Mouse (Mus musculus): Measurements from ENCODE around the gene Tubb4b. TPM values are rescaled to one million over a fixed set of nuclear protein-coding genes. Genes with fewer than 3 reads are reported as not detected.

Tubb4b gene
- polyA plus RNA-seq, 1 experiment from 2014 or later, result 528 TPM

DNA sequence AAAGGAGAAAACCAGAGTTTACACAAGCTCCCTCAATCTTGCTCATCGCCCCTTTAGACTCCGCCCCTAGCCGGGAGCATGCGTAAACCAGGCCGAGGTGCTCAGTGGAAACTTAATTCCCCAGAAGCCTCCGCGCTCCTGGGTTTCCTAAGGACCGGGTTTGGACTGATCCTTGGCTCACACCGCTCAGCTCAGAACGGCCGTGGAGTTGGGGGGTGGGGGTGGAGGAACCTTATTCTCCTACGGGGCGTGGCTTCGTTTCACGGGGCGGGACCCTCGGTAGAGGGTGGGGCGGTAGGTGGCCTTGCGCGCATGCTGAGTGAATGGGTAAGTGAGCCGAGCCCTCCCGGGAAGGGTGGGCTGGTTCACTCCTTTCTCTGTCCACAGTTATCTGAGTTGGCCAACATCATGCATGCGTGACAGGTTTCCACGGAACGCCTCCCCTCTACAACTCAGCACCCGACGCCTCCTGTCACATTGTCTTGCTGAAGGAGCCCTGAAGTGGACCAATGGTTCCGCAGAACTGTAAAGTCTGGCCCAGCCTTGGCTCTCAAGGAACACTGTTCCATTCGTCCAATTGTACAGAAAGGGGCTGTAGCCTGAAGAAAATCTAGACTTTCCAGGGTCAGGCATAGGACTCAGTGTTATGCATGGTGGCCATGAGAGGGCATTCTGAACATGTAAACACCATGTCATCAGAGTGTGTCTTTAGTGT, 16.4 kb upstream of the Tubb4b start:
- H3K4me1 ChIP-seq (ENCODE audit: control insufficient read depth, insufficient read depth, low read length), result peaks cover 18% of the 10 kb centered on the region
- peak; percentile 75 for DNase-seq (ENCODE audit: low spot score)
- ATAC-seq (ENCODE audit: insufficient read depth, low FRiP score, low TSS enrichment), result peak; percentile 70

DNA sequence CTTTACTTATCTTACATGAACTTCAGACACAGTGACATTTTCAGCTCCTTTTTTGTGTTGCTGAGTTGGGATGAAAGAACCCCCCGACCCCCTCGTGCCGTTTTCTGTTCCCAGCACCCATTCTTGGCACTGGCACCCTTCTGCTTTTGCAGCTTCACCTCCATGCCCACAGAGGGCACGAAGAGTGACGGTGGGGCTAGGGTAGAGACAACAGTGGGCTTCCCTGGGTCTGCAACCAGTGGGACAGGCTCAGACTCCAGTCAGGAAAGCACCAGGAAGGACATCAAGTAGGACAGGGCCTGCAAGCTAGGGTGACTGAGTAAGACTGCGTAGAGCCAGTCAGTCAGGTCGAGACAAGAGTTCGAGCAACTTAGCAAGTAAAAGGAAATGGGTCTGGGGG, 15.8 kb upstream of the Tubb4b start:
- Histone ChIP-seq H3K4me1 (ENCODE audit: control insufficient read depth, insufficient read depth, low read length) (peaks cover 18% of the 10 kb centered on the region), H3K36me3 (ENCODE audit: control insufficient read depth, insufficient read depth, low read length) (no peaks in the 10 kb centered on the region), H3K9me3 (ENCODE audit: control insufficient read depth, low read length) (no peaks in the 10 kb centered on the region), H3K27ac (ENCODE audit: low read depth, low read length) (no peak overlapping the region), H3K4me3 (ENCODE audit: low read depth, low read length) (no peak overlapping the region), H3K27me3 (ENCODE audit: control insufficient read depth, insufficient read depth, low read length) (peaks cover 19% of the 10 kb centered on the region), H3K4me2 (ENCODE audit: low read depth) (peak overlapping the region; percentile 98), H3K9ac (ENCODE audit: low read length) (no peak overlapping the region)
- WGBS, result 51% methylated on average over 8 of the region's 8 CpGs
- ATAC-seq (ENCODE audit: insufficient read depth, low FRiP score, low TSS enrichment) (0 out of 2 replicates have a peak, but pooled peaks have one; percentile 1), DNase-seq (ENCODE audit: low spot score) (no peak)

More for the DNA sequence above, 16.4 kb upstream of the Tubb4b start:
- Histone ChIP-seq H3K27ac (ENCODE audit: low read depth, low read length) (0 out of 2 replicates have a peak overlapping the region, but pooled peaks have one; percentile 3), H3K9ac (ENCODE audit: low read length) (peak overlapping the region; percentile 44), H3K27me3 (ENCODE audit: control insufficient read depth, insufficient read depth, low read length) (peaks cover 19% of the 10 kb centered on the region), H3K4me2 (ENCODE audit: low read depth) (peak overlapping the region; percentile 98), H3K4me3 (ENCODE audit: low read depth, low read length) (peak overlapping the region; percentile 37), H3K9me3 (ENCODE audit: control insufficient read depth, low read length) (no peaks in the 10 kb centered on the region), H3K36me3 (ENCODE audit: control insufficient read depth, insufficient read depth, low read length) (no peaks in the 10 kb centered on the region)
- WGBS, result under 1% methylated on average over 29 of the region's 29 CpGs

DNA sequence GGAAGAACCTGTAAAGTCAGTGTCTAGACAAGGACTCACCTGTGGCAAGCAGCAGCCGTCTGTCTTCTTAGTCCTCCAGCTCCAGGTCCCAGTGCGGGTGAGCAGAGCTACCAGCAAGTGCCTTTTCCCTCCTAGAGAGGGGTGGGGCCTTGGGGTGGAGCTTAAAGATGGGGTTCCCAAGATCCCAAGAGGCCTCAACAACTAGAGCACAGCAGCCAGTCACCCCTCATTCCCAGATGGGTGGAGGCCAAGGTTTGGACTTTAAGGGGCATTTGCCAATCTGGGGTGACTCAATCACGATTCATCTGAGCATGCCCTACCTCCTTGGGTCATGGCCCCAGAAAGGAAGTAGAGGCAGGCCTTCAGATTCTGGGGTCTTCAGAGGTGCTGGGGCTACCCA, 15.3 kb upstream of the Tubb4b start:
- DNase-seq (ENCODE audit: low spot score), result no peak
- peaks cover 19% of the 10 kb centered on the region for H3K27me3 ChIP-seq (ENCODE audit: control insufficient read depth, insufficient read depth, low read length)
- H3K4me3 ChIP-seq (ENCODE audit: low read depth, low read length), result no peak overlapping the region
- no peak for ATAC-seq (ENCODE audit: insufficient read depth, low FRiP score, low TSS enrichment)
- no peak overlapping the region for H3K27ac ChIP-seq (ENCODE audit: low read depth, low read length)
- no peak overlapping the region for H3K4me2 ChIP-seq (ENCODE audit: low read depth)
- H3K9me3 ChIP-seq (ENCODE audit: control insufficient read depth, low read length), result no peaks in the 10 kb centered on the region
- H3K36me3 ChIP-seq (ENCODE audit: control insufficient read depth, insufficient read depth, low read length), result no peaks in the 10 kb centered on the region
- H3K9ac ChIP-seq (ENCODE audit: low read length), result no peak overlapping the region
- WGBS, result 79% methylated on average over 3 of the region's 3 CpGs
- H3K4me1 ChIP-seq (ENCODE audit: control insufficient read depth, insufficient read depth, low read length), result peaks cover 18% of the 10 kb centered on the region

DNA sequence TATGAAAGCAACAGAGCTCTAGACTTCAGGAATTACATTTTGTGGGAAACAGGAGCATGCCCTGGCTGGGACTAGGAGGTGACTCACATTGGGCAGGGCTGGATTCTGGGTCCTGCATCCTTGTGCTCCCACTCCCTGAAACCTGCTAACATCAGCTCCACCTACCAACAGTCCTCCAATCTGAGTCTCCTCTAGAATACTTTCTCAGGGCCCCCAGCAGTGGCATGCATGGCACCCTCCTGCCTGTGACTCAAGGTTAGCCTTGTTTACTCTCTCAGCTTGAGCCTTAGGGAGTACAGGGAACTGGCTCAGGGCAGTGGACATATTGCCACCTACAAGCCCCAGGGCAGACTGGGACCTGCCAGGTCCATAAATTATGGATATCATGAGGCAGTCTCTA, 13.6 kb upstream of the Tubb4b start:
- H3K4me2 ChIP-seq (ENCODE audit: low read depth), result no peak overlapping the region
- no peaks in the 10 kb centered on the region for H3K9me3 ChIP-seq (ENCODE audit: control insufficient read depth, low read length)
- no peak overlapping the region for H3K27ac ChIP-seq (ENCODE audit: low read depth, low read length)
- ATAC-seq (ENCODE audit: insufficient read depth, low FRiP score, low TSS enrichment), result no peak
- peaks cover 18% of the 10 kb centered on the region for H3K4me1 ChIP-seq (ENCODE audit: control insufficient read depth, insufficient read depth, low read length)
- no peak overlapping the region for H3K4me3 ChIP-seq (ENCODE audit: low read depth, low read length)
- no peaks in the 10 kb centered on the region for H3K36me3 ChIP-seq (ENCODE audit: control insufficient read depth, insufficient read depth, low read length)
- H3K27me3 ChIP-seq (ENCODE audit: control insufficient read depth, insufficient read depth, low read length), result peaks cover 19% of the 10 kb centered on the region
- H3K9ac ChIP-seq (ENCODE audit: low read length), result no peak overlapping the region
- no peak for DNase-seq (ENCODE audit: low spot score)

DNA sequence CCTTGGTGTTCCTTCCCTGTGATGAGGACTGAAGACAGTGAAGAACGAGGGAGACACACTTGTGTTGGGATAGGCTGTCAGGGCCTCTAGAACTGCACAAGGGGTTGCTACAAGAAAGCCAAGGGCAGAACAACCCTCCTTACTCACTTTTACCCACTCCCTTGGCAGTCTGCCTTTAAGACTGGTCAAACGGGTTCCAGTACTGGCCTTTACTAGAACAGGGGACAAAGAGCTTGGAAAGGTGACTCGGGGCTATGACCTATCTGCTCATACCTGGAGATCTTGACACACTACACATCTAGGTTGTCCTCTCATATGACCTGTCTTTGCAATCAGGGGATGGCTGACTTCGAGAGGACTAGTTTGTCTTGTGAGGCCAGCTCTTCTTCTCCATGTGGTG, 13.0 kb upstream of the Tubb4b start:
- no peak overlapping the region for H3K9ac ChIP-seq (ENCODE audit: low read length)
- DNase-seq (ENCODE audit: low spot score), result no peak
- WGBS, result 71% methylated on average over 4 of the region's 4 CpGs
- H3K4me2 ChIP-seq (ENCODE audit: low read depth), result no peak overlapping the region
- no peak overlapping the region for H3K4me3 ChIP-seq (ENCODE audit: low read depth, low read length)
- H3K27ac ChIP-seq (ENCODE audit: low read depth, low read length), result no peak overlapping the region
- no peaks in the 10 kb centered on the region for H3K9me3 ChIP-seq (ENCODE audit: control insufficient read depth, low read length)
- no peak for ATAC-seq (ENCODE audit: insufficient read depth, low FRiP score, low TSS enrichment)
- peaks cover 14% of the 10 kb centered on the region for H3K27me3 ChIP-seq (ENCODE audit: control insufficient read depth, insufficient read depth, low read length)
- H3K4me1 ChIP-seq (ENCODE audit: control insufficient read depth, insufficient read depth, low read length), result peaks cover 14% of the 10 kb centered on the region
- no peaks in the 10 kb centered on the region for H3K36me3 ChIP-seq (ENCODE audit: control insufficient read depth, insufficient read depth, low read length)

DNA sequence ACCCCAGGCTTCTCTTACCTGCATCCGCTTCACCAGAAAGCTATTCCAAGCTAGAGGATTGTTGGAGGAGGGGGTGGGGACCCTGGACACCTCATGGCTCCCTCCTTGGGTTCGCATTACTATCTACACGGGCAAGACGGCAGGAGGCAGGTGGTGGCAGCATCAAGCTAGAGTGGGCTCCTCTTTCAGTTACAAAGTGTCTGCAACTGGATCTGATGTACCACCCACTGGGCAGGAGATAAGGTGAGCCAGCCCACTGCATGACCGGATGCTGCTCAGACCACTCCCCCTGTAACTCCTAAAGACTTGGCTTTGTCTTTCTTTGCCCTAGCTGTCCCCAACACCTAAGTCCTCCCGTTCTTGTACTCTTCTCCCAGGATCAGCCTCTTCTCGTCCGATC, 12.1 kb upstream of the Tubb4b start, which contains the start of gene Rnf224:
TSS of gene Rnf224 (minus strand) at position 174 of the 400 bp plus-strand sequence.
- Histone ChIP-seq H3K4me1 (ENCODE audit: control insufficient read depth, insufficient read depth, low read length) (peaks cover 8% of the 10 kb centered on the region), H3K27me3 (ENCODE audit: control insufficient read depth, insufficient read depth, low read length) (peaks cover 7% of the 10 kb centered on the region), H3K9ac (ENCODE audit: low read length) (no peak within 1 kb of the TSS), H3K4me3 (ENCODE audit: low read depth, low read length) (no peak within 1 kb of the TSS), H3K36me3 (ENCODE audit: control insufficient read depth, insufficient read depth, low read length) (no peaks in the 10 kb centered on the region), H3K4me2 (ENCODE audit: low read depth) (no peak within 1 kb of the TSS), H3K27ac (ENCODE audit: low read depth, low read length) (no peak within 1 kb of the TSS), H3K9me3 (ENCODE audit: control insufficient read depth, low read length) (no peaks in the 10 kb centered on the region)
- WGBS, result 42% methylated on average over 8 of the region's 8 CpGs
- DNase-seq (ENCODE audit: low spot score) (no peak), ATAC-seq (ENCODE audit: insufficient read depth, low FRiP score, low TSS enrichment) (no peak)

DNA sequence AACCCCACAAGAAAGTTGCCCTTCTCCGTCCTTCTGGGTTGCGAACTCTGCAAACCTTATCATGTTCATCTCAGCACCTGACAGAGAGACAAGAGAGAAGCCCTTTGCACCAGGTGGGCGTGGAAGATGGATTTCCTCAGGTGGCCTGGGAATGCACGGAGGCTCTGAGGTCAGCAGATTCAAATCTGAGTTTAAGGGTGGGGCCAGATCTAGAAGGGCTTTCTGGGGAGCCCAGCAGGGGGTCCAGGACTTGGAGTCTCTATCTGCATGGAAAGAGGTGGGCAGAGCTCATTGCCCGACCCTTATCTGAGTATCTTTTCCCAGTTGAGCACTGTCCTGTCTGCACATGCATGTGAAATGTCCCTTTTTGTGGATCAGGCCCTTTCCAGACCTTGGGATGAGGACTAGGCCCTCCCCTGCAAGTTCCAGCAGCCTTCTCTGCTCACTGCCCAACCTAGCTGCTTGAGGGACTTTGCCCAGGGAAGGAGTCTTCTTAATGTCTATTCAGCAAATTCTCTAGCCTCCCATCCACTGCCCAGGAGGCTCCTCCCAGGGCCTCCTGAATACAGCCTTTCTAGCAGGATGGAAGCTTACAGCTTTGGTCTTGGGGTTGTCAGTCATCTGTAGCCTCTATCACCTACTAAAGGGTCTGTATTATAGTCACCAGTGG, 10.2 kb upstream of the Tubb4b start:
- 73% methylated on average over 5 of the region's 5 CpGs for WGBS
- Histone ChIP-seq H3K4me3 (ENCODE audit: low read depth, low read length) (no peak overlapping the region), H3K36me3 (ENCODE audit: control insufficient read depth, insufficient read depth, low read length) (no peaks in the 10 kb centered on the region), H3K9me3 (ENCODE audit: control insufficient read depth, low read length) (no peaks in the 10 kb centered on the region), H3K27me3 (ENCODE audit: control insufficient read depth, insufficient read depth, low read length) (no peaks in the 10 kb centered on the region), H3K4me2 (ENCODE audit: low read depth) (no peak overlapping the region), H3K9ac (ENCODE audit: low read length) (no peak overlapping the region), H3K4me1 (ENCODE audit: control insufficient read depth, insufficient read depth, low read length) (no peaks in the 10 kb centered on the region), H3K27ac (ENCODE audit: low read depth, low read length) (no peak overlapping the region)
- DNase-seq (ENCODE audit: low spot score) (no peak), ATAC-seq (ENCODE audit: insufficient read depth, low FRiP score, low TSS enrichment) (no peak)

DNA sequence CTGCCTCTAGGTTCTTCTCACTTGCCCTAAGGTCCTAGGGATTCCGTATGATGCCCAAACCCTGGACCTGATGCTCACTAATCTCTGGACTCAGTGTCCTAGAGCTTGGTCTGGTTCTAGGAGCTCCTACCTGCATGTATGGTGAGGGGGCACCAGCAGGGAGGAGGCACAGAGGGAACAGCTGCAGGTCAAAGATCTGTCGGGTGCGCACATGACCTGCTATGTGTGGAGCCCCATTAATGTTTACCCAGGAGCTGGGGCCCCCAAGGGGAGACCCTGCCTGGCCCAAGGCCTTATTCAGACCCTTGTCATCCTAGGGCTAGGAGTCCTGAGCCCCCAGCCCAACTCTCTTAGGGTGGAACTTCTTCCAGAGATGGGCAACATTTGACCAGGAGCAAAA, 9.5 kb upstream of the Tubb4b start, which contains the start of gene Slc34a3:
TSS of gene Slc34a3 (minus strand) at position 315 of the 400 bp plus-strand sequence.
- no peaks in the 10 kb centered on the region for H3K27me3 ChIP-seq (ENCODE audit: control insufficient read depth, insufficient read depth, low read length)

DNA sequence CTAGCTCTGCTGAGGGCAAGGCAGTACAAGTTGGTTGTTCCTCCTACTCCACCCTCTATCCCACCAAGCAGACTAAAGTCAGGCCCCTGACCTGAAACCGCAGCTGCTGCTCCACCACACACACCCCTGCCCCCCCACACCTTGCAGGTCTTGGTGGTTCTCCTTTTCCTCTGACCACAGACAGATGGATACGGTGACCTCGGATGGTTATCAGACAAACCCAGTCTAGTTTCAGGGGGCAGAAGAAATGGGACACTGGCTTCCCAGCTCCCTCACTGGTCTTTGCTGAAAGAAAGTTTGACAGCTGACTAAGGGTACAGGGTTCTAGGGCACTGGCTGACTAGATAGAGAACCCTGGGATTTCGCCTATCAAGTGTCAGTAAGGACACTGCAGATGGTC, 8.9 kb upstream of the Tubb4b start:
- DNase-seq (ENCODE audit: low spot score) (no peak), ATAC-seq (ENCODE audit: insufficient read depth, low FRiP score, low TSS enrichment) (no peak)
- Histone ChIP-seq H3K27me3 (ENCODE audit: control insufficient read depth, insufficient read depth, low read length) (no peaks in the 10 kb centered on the region), H3K4me3 (ENCODE audit: low read depth, low read length) (no peak overlapping the region), H3K27ac (ENCODE audit: low read depth, low read length) (no peak overlapping the region), H3K4me2 (ENCODE audit: low read depth) (no peak overlapping the region), H3K9ac (ENCODE audit: low read length) (no peak overlapping the region), H3K9me3 (ENCODE audit: control insufficient read depth, low read length) (no peaks in the 10 kb centered on the region), H3K4me1 (ENCODE audit: control insufficient read depth, insufficient read depth, low read length) (no peaks in the 10 kb centered on the region), H3K36me3 (ENCODE audit: control insufficient read depth, insufficient read depth, low read length) (no peaks in the 10 kb centered on the region)
- 78% methylated on average over 4 of the region's 4 CpGs for WGBS

More for the DNA sequence above, 9.5 kb upstream of the Tubb4b start, which contains the start of gene Slc34a3:
- Histone ChIP-seq H3K4me1 (ENCODE audit: control insufficient read depth, insufficient read depth, low read length) (no peaks in the 10 kb centered on the region), H3K4me3 (ENCODE audit: low read depth, low read length) (no peak within 1 kb of the TSS), H3K4me2 (ENCODE audit: low read depth) (no peak within 1 kb of the TSS), H3K36me3 (ENCODE audit: control insufficient read depth, insufficient read depth, low read length) (no peaks in the 10 kb centered on the region), H3K9me3 (ENCODE audit: control insufficient read depth, low read length) (no peaks in the 10 kb centered on the region), H3K9ac (ENCODE audit: low read length) (no peak within 1 kb of the TSS), H3K27ac (ENCODE audit: low read depth, low read length) (no peak within 1 kb of the TSS)
- ATAC-seq (ENCODE audit: insufficient read depth, low FRiP score, low TSS enrichment), result no peak
- DNase-seq (ENCODE audit: low spot score), result no peak
- 82% methylated on average over 3 of the region's 3 CpGs for WGBS

All from neural tube, embryonic 11.5 days (tissue).